Mouse (Mus musculus) spleen, embryonic (tissue): Measurements from ENCODE around the gene Foxp3.

ENCODE experiments used
- CTCF ChIA-PET: fragments of 350-600 bp; sonication (Branson Sonifier 250); formaldehyde crosslinking; loops from one replicate; lab custom pipeline; 2022; lab: Charles Lee

Foxp3 gene

DNA sequence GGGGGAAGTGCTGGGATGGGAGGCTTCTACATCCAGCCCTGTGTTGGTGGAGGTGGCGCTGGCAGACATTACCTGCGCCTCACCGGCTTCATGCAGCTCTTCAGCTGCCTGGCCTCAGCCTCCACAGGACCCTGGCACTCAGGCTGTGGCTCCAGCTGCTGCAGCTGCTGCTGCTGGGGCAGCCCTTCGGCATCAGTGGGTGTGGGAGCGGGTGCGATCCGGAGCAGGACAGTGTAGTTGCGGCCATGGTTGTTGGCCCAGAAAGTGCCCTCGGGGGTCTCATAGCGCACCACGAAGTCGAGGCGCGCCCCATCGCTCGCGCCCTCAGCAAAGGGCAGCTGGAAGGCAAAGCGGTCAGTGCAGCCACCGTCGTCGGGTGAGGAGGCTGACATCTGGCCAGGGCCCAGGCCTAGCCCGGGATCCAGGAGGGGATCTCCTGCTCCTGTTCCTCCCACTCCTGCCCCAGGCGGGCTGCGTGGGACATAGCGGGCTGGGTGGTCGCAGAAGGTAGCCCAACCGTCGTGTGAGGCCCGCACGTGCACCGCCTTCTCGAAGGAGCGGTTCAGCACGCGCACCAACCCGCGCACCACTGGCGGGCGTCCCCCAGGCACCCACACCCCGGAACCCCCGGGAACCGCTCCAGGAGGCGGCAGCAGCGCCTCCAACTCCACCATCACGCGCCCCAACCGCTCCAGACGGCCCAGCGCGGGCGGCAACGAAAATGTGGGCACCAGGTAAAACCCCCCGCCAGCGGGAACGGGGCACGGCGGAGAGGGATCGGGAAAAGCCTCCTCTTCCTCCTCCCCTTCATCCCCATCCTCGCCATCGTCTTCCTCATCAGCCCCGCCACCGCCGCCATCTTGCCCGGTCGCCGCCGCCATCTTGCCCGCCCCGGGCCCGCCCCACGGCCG is at the start of gene Foxp3:
Foxp3 (plus strand) TSS at position 469 of the 911 bp plus-strand sequence.
- CTCF ChIA-PET, result no interaction called here

- CTCF ChIA-PET, result no interaction called here
Observed at GRCm38 (mm10) chrX:7524961-7525360, 48.5 kb upstream of the Foxp3 start.

DNA sequence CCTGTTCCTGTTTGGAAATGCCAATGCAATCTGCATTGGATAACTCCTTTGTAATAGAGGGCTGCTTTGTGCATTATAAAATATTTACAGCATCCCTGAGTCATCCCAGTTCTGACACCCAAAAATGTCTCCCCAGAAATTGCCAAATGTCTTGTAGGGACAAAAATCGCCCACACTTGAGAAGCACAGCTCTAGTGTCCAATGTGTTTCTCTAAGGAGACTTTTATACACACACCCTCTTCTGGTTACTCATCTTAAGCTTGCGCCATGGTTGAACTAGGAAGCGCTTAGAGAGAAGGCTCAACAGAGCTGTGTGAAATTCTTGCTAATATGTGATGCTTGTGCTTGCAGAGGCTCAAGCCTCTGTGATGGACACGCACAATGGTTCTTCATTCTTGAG is 20.0 kb upstream of the Foxp3 start:
- CTCF ChIA-PET, result interaction anchor here (0.6 kb wide), 1 partner anchor 118 kb away, joined by 4 read pairs; no protein-coding TSS in a partner anchor

- CTCF ChIA-PET, result no interaction called here
Observed at GRCm38 (mm10) chrX:7563076-7563475, 10.4 kb upstream of the Foxp3 start.

- CTCF ChIA-PET, result no interaction called here
Observed at GRCm38 (mm10) chrX:7566352-7566751, 7.1 kb upstream of the Foxp3 start.

- CTCF ChIA-PET, result no interaction called here
Observed at GRCm38 (mm10) chrX:7567491-7567890, 6.0 kb upstream of the Foxp3 start.

- CTCF ChIA-PET, result no interaction called here
Observed at GRCm38 (mm10) chrX:7570481-7571175, 2.8 kb upstream of the Foxp3 start.

DNA sequence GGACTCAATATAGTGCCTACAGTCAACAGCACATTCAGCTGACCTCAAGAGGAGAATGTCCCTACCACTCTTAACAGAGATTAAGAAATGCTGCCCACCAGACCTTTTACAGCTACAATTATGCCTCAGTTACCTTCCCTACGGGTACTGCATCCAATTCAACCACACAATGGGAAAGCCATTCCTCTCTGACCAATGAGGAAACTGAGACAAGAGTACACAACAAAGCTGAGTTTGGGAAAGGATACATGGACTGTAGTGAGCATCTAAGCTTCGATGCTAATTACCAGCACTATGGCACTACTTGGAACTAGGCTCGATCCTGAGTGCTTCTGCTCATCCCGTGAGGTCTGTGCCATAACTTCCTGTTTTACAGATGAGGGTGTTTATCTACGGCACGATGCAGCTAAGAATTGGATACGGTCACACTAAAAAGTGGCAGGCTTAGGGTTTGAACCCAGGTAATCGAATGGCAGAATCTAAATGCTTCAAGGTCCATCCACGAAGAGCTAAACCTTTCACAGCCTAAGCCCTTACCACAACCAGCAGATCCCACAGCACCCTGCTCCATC is 1.8 kb upstream of the Foxp3 start:
- CTCF ChIA-PET, result no interaction called here

GRCm38 (mm10) chrX:7572466-7572865 is 978 bp upstream of the Foxp3 start:
- CTCF ChIA-PET, result no interaction called here

DNA sequence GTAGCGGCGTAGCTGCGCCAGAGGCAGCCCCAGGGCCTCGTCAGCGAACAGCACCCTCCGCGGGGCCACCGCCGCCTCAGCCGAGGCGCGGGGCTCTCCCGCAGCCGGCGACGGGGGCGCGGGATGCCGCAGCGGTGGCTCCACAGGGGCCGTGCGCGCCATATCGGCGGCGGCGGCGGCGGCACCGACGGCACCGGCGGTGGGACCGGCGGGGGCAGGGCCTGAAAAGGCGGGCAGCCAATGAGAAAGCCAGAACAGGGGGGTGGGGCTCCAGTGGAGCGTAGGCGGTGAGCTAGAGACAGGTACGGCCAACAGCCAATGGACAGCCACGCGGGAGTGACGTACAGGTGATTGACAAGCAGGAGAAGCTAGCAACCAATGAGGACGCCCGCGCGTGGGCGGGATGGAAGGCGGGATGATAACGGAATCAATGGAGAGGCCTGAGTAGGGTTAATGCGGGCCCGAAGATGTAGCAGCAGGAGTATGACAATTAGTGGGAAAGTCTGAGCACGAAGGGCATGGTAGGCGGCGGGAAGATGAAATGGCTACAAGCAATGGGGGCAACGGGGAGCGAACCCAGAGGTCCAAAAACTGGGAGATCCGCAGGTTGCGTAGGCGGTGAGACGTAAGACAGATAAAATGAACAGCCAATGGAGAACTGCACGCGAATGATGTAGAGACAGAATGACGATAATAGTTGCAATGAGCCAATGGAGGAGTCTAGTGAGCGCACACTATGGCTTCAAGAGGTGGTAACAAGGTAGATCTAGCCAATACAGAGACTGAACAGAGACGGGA is 842 bp downstream of the Foxp3 start, which contains the start of gene Ppp1r3f:
Ppp1r3f (minus strand) TSS at position 197 of the 798 bp plus-strand sequence.
- CTCF ChIA-PET, result no interaction called here

GRCm38 (mm10) chrX:7574885-7575231 is 1.4 kb downstream of the Foxp3 start:
- CTCF ChIA-PET, result no interaction called here

- CTCF ChIA-PET, result no interaction called here
Observed at GRCm38 (mm10) chrX:7581151-7581550, 7.7 kb downstream of the Foxp3 start.

DNA sequence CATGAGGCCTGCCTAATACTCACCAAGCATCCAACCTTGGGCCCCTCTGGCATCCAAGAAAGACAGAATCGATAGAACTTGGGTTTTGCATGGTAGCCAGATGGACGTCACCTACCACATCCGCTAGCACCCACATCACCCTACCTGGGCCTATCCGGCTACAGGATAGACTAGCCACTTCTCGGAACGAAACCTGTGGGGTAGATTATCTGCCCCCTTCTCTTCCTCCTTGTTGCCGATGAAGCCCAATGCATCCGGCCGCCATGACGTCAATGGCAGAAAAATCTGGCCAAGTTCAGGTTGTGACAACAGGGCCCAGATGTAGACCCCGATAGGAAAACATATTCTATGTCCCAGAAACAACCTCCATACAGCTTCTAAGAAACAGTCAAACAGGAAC is 10.4 kb downstream of the Foxp3 start:
- CTCF ChIA-PET, result no interaction called here

GRCm38 (mm10) chrX:7586356-7586755 is 12.9 kb downstream of the Foxp3 start:
- CTCF ChIA-PET, result no interaction called here

GRCm38 (mm10) chrX:7595371-7595770 is 21.9 kb downstream of the Foxp3 start:
- CTCF ChIA-PET, result no interaction called here

GRCm38 (mm10) chrX:7604004-7604403 is 30.6 kb downstream of the Foxp3 start:
- CTCF ChIA-PET, result no interaction called here

DNA sequence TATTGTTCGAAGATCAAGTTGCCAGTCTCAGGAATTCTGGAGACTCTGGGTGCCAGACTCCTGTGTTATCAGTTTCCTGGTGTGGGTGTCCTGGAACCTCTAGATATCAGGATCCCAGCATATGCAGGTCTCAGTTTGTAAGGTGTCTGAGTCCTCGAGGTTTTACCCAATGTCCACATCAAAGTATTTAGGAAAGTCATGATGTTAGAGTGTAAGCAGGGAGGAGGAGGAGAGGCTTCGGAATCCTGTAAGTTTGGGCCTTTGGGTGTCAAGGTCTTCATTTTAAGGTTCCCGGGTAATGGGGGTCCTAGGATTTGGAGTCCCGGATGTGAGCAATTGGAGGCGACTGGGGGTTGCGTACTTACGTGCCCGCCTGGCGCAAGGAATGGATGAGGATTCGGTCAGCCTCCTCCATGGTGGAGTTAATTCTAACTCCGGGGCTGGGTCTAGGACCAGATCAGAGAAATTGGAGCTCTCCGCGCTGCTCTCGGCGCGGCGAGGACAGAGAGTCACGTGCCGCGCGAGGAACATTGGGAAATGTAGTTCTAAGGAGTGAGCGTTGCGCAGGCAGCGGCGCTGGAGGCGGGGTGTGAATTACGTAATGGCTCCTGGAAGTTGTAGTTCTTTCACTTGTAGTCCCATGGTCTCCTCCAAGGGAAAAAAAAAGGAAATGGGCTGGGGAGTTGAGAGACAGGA is 31.6 kb downstream of the Foxp3 start, which contains the start of gene Ccdc22:
Ccdc22 (minus strand) TSS at position 639 of the 696 bp plus-strand sequence.
- CTCF ChIA-PET, result no interaction called here

GRCm38 (mm10) chrX:7605575-7605941 is 32.1 kb downstream of the Foxp3 start:
- CTCF ChIA-PET, result no interaction called here

DNA sequence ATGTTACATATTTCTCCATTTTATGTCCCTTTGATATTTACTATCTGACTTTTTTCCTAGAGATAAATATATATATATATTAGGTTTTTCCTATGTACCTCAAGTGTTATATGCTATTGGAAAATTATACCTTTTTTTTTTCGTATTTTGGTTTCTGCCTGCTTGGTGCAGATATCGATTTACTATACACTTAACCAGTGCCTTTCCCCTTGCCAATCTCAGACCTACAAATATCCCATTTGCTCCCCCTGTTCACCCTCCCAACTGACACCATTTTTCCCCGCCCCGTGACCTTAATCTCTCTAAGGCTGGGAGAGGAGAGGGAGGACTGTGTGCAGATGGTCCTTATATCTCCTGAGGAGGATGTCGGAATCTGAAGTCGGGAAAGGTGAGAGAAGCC is 33.3 kb downstream of the Foxp3 start, which contains the start of gene Cacna1f:
Cacna1f (plus strand) TSS at position 301 of the 400 bp plus-strand sequence.
- CTCF ChIA-PET, result interaction anchor here (0.6 kb wide), 1 partner anchor 423 kb away, joined by 4 read pairs; no protein-coding TSS in a partner anchor

- CTCF ChIA-PET, result no interaction called here
Observed at GRCm38 (mm10) chrX:7610035-7610434, 36.6 kb downstream of the Foxp3 start.
